Mouse (Mus musculus): Measurements from ENCODE around the gene AI837181. TPM values are rescaled to one million over a fixed set of nuclear protein-coding genes. Genes with fewer than 3 reads are reported as not detected.

AI837181 gene
- total RNA-seq, 2 experiments from 2014 or later: 11.7 to 13.7 TPM

GRCm38 (mm10) chr19:5411961-5412360 is 13.0 kb upstream of the AI837181 start:
- ATAC-seq (replicated peaks; ENCODE audit: low FRiP score, poor library complexity, severe bottlenecking): no peak

- ATAC-seq (replicated peaks; ENCODE audit: low FRiP score, poor library complexity, severe bottlenecking): no peak
Measured at GRCm38 (mm10) chr19:5413840-5414239, 11.1 kb upstream of the AI837181 start.

- ATAC-seq (replicated peaks; ENCODE audit: low FRiP score, poor library complexity, severe bottlenecking): no peak
Measured at GRCm38 (mm10) chr19:5414534-5414957, 10.4 kb upstream of the AI837181 start.

GRCm38 (mm10) chr19:5418750-5419466 is 6.0 kb upstream of the AI837181 start:
- no peak for ATAC-seq (replicated peaks; ENCODE audit: low FRiP score, poor library complexity, severe bottlenecking)

GRCm38 (mm10) chr19:5419630-5420029 is 5.3 kb upstream of the AI837181 start:
- no peak for ATAC-seq (replicated peaks; ENCODE audit: low FRiP score, poor library complexity, severe bottlenecking)

- ATAC-seq (replicated peaks; ENCODE audit: low FRiP score, poor library complexity, severe bottlenecking): no peak
Measured at GRCm38 (mm10) chr19:5420579-5420978, 4.4 kb upstream of the AI837181 start.

GRCm38 (mm10) chr19:5421784-5422183 is 3.2 kb upstream of the AI837181 start:
- no peak for ATAC-seq (replicated peaks; ENCODE audit: low FRiP score, poor library complexity, severe bottlenecking)

- ATAC-seq (replicated peaks; ENCODE audit: low FRiP score, poor library complexity, severe bottlenecking): no peak
Measured at GRCm38 (mm10) chr19:5422267-5422666, 2.7 kb upstream of the AI837181 start.

GRCm38 (mm10) chr19:5422895-5423443 is 2.0 kb upstream of the AI837181 start:
- no peak for ATAC-seq (replicated peaks; ENCODE audit: low FRiP score, poor library complexity, severe bottlenecking)

- no peak for ATAC-seq (replicated peaks; ENCODE audit: low FRiP score, poor library complexity, severe bottlenecking)
Measured at GRCm38 (mm10) chr19:5423561-5423960, 1.4 kb upstream of the AI837181 start.

GRCm38 (mm10) chr19:5424092-5424781 is 707 bp upstream of the AI837181 start:
- peak; percentile 23 for ATAC-seq (replicated peaks; ENCODE audit: low FRiP score, poor library complexity, severe bottlenecking)

GRCm38 (mm10) chr19:5425906-5426565 is 1.1 kb downstream of the AI837181 start:
- ATAC-seq (replicated peaks; ENCODE audit: low FRiP score, poor library complexity, severe bottlenecking): no peak

GRCm38 (mm10) chr19:5426640-5427290 is 1.8 kb downstream of the AI837181 start:
- no peak for ATAC-seq (replicated peaks; ENCODE audit: low FRiP score, poor library complexity, severe bottlenecking)

GRCm38 (mm10) chr19:5428083-5428482 is 3.1 kb downstream of the AI837181 start:
- ATAC-seq (replicated peaks; ENCODE audit: low FRiP score, poor library complexity, severe bottlenecking): no peak

GRCm38 (mm10) chr19:5429219-5429618 is 4.3 kb downstream of the AI837181 start:
- ATAC-seq (replicated peaks; ENCODE audit: low FRiP score, poor library complexity, severe bottlenecking): no peak

GRCm38 (mm10) chr19:5429806-5430205 is 4.9 kb downstream of the AI837181 start:
- no peak for ATAC-seq (replicated peaks; ENCODE audit: low FRiP score, poor library complexity, severe bottlenecking)

GRCm38 (mm10) chr19:5430408-5430807 is 5.5 kb downstream of the AI837181 start:
- ATAC-seq (replicated peaks; ENCODE audit: low FRiP score, poor library complexity, severe bottlenecking): no peak

GRCm38 (mm10) chr19:5431911-5432464 is 7.0 kb downstream of the AI837181 start:
- no peak for ATAC-seq (replicated peaks; ENCODE audit: low FRiP score, poor library complexity, severe bottlenecking)

- no peak for ATAC-seq (replicated peaks; ENCODE audit: low FRiP score, poor library complexity, severe bottlenecking)
Measured at GRCm38 (mm10) chr19:5432992-5433852, 8.3 kb downstream of the AI837181 start.
